Mouse (Mus musculus) limb, embryonic 12.5 days (tissue): ENCODE measurements around the gene Olig2. TPM values are rescaled to one million over a fixed set of nuclear protein-coding genes. Genes with fewer than 3 reads are reported as not detected.
"Not testable (repeated sequence)": the region's sequence is repeated elsewhere in the genome, so short reads cannot be mapped to it uniquely, and the experiment has no call there.

Experiments
- ATAC-seq: fragments of 200-750 bp; cut with Nextera tagmentation; 2 replicates; pipeline ENCODE4 v1.8.0; 2017; ENCODE audit warnings: low read depth, moderate TSS enrichment; ENCODE audit not compliant: insufficient number of reproducible peaks, insufficient read depth, low FRiP score, low TSS enrichment
- H3K27ac ChIP-seq: fragments of 300-500 bp; sonication (generic); 2 replicates; pipeline ENCODE4 v1.5.1; 2016; ENCODE audit warnings: mild to moderate bottlenecking, moderate library complexity
- H3K27me3 ChIP-seq: fragments of 300-500 bp; sonication (generic); 2 replicates; pipeline ENCODE4 v1.6.1; 2016; ENCODE audit warnings: mild to moderate bottlenecking, moderate library complexity
- H3K36me3 ChIP-seq: fragments of 300-500 bp; sonication (generic); 2 replicates; pipeline ENCODE4 v1.6.1; 2016; ENCODE audit warnings: mild to moderate bottlenecking, moderate library complexity
- H3K4me1 ChIP-seq: fragments of 300-500 bp; sonication (generic); replicated peaks from 2 replicates; pipeline ENCODE4 v1.6.1; 2016
- H3K4me2 ChIP-seq: fragments of 300-500 bp; sonication (generic); 2 replicates; pipeline ENCODE4 v1.6.1; 2016; ENCODE audit warnings: mild to moderate bottlenecking, moderate library complexity
- H3K4me3 ChIP-seq: fragments of 300-500 bp; sonication (generic); replicated peaks from 2 replicates; pipeline ENCODE4 v1.5.1; 2016; ENCODE audit warnings: mild to moderate bottlenecking
- H3K9ac ChIP-seq: fragments of 300-500 bp; sonication (generic); replicated peaks from 2 replicates; pipeline ENCODE4 v1.6.1; 2016; ENCODE audit warnings: mild to moderate bottlenecking, moderate library complexity
- H3K9me3 ChIP-seq: fragments of 300-500 bp; sonication (generic); 2 replicates; pipeline ENCODE4 v1.6.1; 2016; ENCODE audit warnings: mild to moderate bottlenecking, moderate library complexity
- WGBS: fragments of 180-500 bp; shearing (Covaris S2); methylation state at CpG from one replicate; pipeline ENCODE4 v1.1.7; 2016; 5-methylcytosine and 5-hydroxymethylcytosine counted together
- polyA plus RNA-seq: library from polyadenylated mRNA; unstranded; fragments of >200 nt; fragmentation: Nextera tagmentation; extraction: Ambion mirVana; gene quantifications from 2 replicates; pipeline ENCODE4 v1.2.1, GENCODE M21; 2016

Olig2 gene
- polyA plus RNA-seq, 1 experiment from 2014 or later: not detected

DNA sequence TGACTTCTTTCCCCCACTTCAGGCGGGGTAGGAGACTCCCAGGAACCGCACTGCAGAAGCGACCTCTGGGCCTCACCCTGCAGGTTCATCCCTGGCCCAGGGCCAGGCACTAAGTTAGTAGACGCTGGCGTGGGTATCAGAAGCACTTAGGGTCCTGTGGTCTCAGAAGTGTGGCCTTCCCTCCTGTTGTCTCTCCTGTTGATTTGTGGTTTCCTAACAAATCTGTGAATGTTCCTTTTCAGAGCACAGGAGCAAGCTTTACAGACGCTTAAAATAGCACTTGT, 2.4 kb downstream of the Olig2 start:
- no peak for ATAC-seq
- Histone ChIP-seq H3K36me3 (no peaks in the 10 kb centered on the region), H3K9me3 (no peaks in the 10 kb centered on the region), H3K27me3 (peaks cover 100% of the 10 kb centered on the region), H3K4me3 (no peak overlapping the region), H3K4me2 (no peak overlapping the region), H3K4me1 (peaks cover 38% of the 10 kb centered on the region), H3K27ac (no peak overlapping the region), H3K9ac (no peak overlapping the region)
- under 1% methylated on average over 6 of the region's 6 CpGs for WGBS

DNA sequence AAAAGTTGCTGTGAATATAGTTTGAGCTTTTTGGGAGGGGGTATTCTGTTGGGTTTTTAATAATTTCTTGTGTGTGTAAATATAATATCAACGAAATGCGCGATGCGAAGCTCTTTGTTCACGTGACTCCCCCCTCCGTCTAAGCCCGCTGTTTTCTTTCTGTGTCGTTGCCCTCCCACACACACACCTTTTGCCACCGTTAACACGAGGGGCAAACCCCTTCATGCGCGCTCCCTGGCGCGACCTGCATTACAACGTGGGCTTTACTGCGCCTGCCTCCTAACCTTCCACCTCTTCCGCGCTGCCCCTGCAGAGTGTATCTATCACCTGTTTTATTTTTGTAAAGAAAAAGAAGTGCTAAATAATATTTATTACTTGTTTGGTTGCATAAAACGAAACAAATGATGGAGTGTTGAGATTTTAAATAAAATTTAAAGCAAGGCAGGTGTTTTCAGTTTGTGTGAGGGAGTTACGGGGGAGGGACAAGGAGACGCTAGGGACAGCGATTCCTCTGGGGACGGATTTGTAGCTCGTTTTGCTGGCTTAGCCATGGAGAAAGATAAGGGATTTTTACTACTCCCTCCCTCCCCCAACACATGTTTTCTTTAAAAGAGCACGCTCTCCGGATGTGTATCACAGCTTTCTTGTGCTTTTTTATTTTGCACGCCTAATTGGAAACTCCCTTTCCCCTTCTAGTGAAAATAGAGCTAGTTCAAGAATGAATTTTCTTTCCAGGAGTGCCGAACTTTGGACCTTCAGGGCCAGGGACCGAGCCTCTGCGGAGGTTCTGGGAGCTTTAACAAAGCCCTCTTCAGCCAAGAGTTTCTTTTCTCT, 3.2 kb downstream of the Olig2 start:
- Histone ChIP-seq H3K4me1 (peaks cover 33% of the 10 kb centered on the region), H3K27me3 (peaks cover 100% of the 10 kb centered on the region), H3K27ac (no peak overlapping the region), H3K4me2 (no peak overlapping the region), H3K4me3 (no peak overlapping the region), H3K9ac (no peak overlapping the region), H3K36me3 (no peaks in the 10 kb centered on the region), H3K9me3 (no peaks in the 10 kb centered on the region)
- ATAC-seq: no peak
- WGBS: under 1% methylated on average over 30 of the region's 30 CpGs

DNA sequence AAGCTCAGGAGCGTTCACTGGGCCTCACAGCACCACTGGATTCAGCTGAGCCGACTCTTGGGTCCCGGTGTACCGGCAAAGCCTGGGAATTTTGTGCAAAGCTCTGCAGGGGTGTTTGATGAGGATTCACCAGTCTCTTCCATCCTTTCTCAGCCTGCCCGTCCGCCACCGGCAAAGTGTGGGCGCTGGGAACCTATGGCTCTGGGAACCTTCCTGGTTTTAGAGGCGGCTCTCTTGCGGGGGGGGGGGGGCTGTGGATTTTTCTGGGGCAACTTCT, 3.8 kb downstream of the Olig2 start:
- Histone ChIP-seq H3K36me3 (no peaks in the 10 kb centered on the region), H3K4me2 (no peak overlapping the region), H3K27me3 (peaks cover 100% of the 10 kb centered on the region), H3K27ac (no peak overlapping the region), H3K4me3 (no peak overlapping the region), H3K9me3 (no peaks in the 10 kb centered on the region), H3K9ac (no peak overlapping the region), H3K4me1 (peaks cover 32% of the 10 kb centered on the region)
- under 1% methylated on average over 10 of the region's 10 CpGs for WGBS
- ATAC-seq: no peak

DNA sequence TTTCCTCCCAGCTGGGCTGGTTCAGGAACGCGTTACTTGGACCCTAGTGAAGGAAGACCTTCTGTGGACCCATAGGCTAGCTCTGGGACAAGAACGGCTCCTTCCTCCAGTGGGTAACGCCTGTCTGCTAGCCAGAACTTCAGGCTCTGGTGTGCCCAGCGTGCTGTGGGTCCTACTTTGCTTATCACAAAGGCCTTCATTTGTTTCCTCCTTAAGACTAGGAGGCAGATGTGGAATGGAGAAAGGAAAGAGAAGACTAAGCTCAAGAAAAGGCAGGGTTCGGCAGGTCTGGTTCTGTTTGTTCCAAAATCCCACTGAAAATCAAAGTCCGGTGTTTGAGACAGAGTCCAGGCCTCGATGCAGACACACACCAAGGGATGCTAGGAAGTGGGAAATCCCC, 4.4 kb downstream of the Olig2 start:
- WGBS: 12% methylated on average over 8 of the region's 8 CpGs
- Histone ChIP-seq H3K36me3 (no peaks in the 10 kb centered on the region), H3K4me2 (no peak overlapping the region), H3K9ac (no peak overlapping the region), H3K27ac (no peak overlapping the region), H3K9me3 (no peaks in the 10 kb centered on the region), H3K4me1 (peaks cover 31% of the 10 kb centered on the region), H3K27me3 (peaks cover 100% of the 10 kb centered on the region), H3K4me3 (no peak overlapping the region)
- ATAC-seq: no peak

DNA sequence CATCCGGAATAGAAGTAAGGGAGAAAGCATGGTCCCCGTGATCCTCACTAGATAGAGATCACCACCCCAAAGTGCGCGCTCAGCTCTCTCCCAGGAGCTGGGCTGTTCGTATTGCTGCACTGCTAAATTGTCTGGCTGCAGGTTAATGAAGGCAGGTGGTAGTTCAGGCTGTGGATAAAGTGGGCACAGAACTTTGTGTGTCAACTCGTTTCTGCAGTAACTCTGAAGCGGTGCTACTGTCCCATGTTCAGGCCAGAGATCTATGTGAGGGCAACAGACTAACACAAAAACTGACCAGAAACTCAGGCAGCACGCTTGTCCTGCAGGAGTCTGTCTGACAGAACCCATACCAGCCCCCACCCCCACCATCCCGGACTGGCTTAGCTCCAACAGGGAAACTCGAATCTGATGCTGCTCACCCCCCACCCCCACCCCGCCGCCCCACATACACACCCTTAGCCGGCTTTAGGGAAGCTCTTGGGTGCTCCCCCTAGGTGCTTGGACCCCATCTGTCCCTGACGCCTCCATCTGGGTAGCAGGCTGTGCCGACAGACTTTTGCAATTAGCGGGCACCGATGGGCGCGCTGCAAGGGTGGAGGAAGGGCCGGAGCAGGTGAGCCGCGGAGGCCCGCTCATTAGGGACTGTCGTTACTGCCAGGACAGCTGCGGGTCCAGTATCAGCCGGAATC, 6.7 kb downstream of the Olig2 start:
- ATAC-seq: no peak; the same call in 1 of the 2 replicates
- H3K4me2 ChIP-seq: peak overlapping the region; percentile 19
- peaks cover 100% of the 10 kb centered on the region for H3K27me3 ChIP-seq
- H3K9ac ChIP-seq: no peak overlapping the region
- 2% methylated on average over 26 of the region's 26 CpGs for WGBS
- H3K4me3 ChIP-seq: 0 out of 2 replicates have a peak overlapping the region, but pooled peaks have one; percentile 3
- H3K36me3 ChIP-seq: no peaks in the 10 kb centered on the region
- no peak overlapping the region for H3K27ac ChIP-seq
- no peaks in the 10 kb centered on the region for H3K9me3 ChIP-seq
- peaks cover 17% of the 10 kb centered on the region for H3K4me1 ChIP-seq

DNA sequence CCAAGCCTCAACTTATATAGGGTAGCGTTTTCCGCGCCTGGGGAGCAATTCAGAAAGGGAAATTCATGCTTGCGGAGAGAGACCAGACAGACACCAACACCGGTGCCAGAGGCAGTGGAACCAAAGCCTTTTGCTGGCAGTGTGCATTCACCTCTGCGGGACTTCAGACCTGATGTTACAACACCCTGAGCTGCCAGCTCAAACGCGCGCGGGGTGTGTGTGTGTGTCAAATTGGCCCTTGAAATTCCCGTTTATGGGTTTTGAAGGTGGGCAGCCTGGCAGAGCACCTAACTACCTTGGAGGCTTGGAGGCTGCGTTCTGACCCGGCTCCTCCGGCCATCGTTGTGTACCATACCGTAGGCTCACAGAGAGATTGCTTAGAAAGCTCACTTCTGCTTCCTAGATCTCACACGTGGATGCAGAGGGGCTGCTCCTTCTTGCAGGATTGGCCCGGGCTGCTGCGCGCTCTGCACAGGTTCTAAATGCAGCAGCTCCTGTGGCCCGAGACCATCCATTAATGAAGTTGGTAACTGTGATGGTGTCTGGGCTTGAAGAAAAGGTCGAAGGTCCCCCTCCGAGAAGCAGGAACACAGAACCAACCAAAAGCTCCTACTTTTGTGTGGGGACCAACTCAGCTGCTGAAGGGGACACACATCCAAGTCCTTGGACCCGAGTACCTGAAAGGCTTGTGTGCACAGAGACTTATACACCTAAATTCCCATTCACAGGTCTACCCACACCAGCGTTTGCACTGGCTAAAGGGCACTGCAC, 7.4 kb downstream of the Olig2 start:
- H3K27me3 ChIP-seq: peaks cover 100% of the 10 kb centered on the region
- no peaks in the 10 kb centered on the region for H3K9me3 ChIP-seq
- WGBS: 4% methylated on average over 25 of the region's 25 CpGs
- H3K4me3 ChIP-seq: 0 out of 2 replicates have a peak overlapping the region, but pooled peaks have one; percentile 3
- no peak overlapping the region for H3K27ac ChIP-seq
- no peaks in the 10 kb centered on the region for H3K36me3 ChIP-seq
- H3K4me2 ChIP-seq: peak overlapping the region; percentile 19
- ATAC-seq: no peak
- H3K4me1 ChIP-seq: peaks cover 11% of the 10 kb centered on the region
- no peak overlapping the region for H3K9ac ChIP-seq

DNA sequence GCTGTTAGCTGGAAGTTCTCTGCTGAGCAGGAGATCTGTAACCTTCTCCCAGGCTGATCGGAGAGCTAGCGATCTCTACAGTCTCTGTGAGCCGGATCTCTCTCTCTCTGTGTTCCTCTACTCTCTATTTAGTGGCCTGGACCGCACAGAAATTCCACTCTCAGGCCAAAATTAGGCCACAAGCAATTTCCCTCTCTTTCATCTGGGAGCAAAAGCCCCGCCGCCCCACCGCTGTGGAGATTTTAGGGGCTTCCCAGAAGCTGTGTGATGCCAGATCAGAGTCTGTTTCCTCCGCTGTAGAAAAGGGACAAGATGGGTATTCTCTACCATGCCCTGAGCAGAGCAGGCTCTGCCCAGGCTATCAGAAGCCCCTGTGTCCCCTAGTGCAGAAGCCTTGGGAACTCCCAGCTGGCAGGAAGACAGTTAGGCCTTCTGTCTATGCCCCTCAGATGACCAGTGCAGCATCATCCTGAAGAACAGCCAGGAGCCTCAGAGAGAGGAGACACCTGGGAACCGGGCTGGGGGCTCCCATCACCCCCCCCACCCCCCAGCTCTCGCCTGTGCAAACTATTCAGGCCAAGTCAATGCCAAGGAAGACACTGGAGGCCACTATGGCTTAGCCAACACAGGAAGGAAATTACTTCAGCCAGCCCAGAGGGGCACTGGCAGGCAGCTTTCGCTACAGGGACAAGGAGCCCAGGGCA, 8.1 kb downstream of the Olig2 start:
- Histone ChIP-seq H3K27ac (no peak overlapping the region), H3K4me1 (peaks cover 11% of the 10 kb centered on the region), H3K4me3 (no peak overlapping the region), H3K4me2 (no peak overlapping the region), H3K27me3 (peaks cover 100% of the 10 kb centered on the region), H3K36me3 (no peaks in the 10 kb centered on the region), H3K9me3 (no peaks in the 10 kb centered on the region), H3K9ac (no peak overlapping the region)
- no peak for ATAC-seq
- WGBS: 14% methylated on average over 11 of the region's 11 CpGs

DNA sequence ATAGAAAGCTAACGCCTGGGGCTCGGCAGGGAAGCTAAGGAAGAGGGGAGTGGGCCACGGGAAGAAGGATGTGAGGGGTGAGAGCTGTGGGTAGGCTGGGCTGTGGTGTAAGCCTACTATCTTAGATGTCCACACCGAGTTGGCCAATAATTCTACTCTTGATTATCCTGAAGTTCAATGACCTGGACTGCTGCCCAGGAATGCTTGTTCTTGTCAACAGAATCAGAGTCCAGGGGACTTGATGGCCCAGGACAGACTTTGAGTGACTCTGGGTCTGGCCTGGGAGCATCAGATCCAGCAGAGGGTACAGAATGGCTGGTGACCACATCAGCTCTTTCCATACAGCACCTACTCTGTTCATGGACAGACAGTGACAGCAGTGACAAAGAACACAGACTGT, 13.8 kb downstream of the Olig2 start:
- Histone ChIP-seq H3K9me3 (no peaks in the 10 kb centered on the region), H3K27ac (no peak overlapping the region), H3K4me3 (no peak overlapping the region), H3K9ac (no peak overlapping the region), H3K4me1 (no peaks in the 10 kb centered on the region), H3K27me3 (peaks cover 89% of the 10 kb centered on the region), H3K4me2 (no peak overlapping the region), H3K36me3 (no peaks in the 10 kb centered on the region)
- WGBS: 57% methylated on average over 4 of the region's 4 CpGs
- ATAC-seq: no peak

DNA sequence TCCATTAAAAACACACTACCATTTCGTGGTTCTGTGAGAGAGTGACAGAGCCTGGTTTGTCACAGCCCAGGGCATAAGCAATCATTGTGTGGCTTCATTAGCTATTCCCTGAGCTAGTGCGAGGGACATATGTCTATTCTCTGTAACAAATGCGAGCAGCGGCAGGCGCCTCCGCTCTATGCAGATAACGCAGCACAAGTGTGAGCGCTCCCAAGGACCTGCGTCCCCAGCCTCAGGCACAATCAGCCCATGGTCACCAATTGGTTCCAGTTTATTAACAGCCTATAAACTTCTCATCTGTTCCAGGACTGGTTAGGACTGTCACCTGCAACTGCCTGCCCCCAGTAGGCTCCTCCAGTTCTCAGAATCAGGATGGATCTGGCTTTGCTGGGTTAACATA, 21.0 kb downstream of the Olig2 start:
- no peak for ATAC-seq
- no peaks in the 10 kb centered on the region for H3K36me3 ChIP-seq
- peaks cover 59% of the 10 kb centered on the region for H3K27me3 ChIP-seq

DNA sequence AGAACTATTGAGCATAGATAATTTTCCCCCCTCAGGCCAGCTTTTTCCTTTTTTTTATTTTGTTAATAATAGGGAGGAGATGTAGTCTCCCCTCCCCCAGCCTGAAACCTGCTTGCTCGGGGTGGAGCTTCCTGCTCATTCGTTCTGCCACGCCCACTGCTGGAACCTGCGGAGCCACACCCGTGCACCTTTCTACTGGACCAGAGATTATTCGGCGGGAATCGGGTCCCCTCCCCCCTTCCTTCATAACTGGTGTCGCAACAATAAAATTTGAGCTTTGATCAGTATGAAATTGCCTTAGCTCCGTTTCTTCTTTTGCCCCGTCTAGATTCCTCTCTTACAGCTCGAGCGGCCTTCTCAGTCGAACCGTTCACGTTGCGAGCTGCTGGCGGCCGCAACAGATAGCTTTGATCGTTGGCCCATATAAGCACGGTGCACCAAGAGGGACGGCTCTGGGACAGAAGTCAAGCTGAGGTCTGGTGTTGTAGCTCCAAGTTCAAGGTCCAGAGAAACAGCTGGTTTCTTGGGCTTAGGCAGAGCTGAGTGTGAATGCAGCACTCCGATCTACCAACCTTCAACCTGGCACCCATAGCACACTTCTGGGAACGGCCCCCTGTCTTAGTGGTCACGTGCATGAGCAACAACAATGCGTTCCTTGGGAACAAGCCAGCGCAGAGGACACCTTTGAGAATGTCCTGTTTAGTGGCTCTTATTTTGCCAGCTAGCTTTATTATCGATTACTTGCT, 30.3 kb downstream of the Olig2 start:
- not testable (repeated sequence) for H3K36me3 ChIP-seq, H3K4me1 ChIP-seq, ATAC-seq, H3K4me2 ChIP-seq, H3K9ac ChIP-seq, H3K9me3 ChIP-seq, H3K4me3 ChIP-seq, H3K27ac ChIP-seq
- 9% methylated on average over 19 of the region's 28 CpGs for WGBS
- peaks cover 50% of the 10 kb centered on the region for H3K27me3 ChIP-seq

More for the DNA sequence above, 21.0 kb downstream of the Olig2 start:
- Histone ChIP-seq H3K27ac (no peak overlapping the region), H3K9me3 (no peaks in the 10 kb centered on the region), H3K9ac (no peak overlapping the region), H3K4me1 (no peaks in the 10 kb centered on the region), H3K4me3 (no peak overlapping the region), H3K4me2 (no peak overlapping the region)
- WGBS: 46% methylated on average over 9 of the region's 9 CpGs
